Mouse (Mus musculus) liver, postnatal 0 days (tissue): ENCODE measurements around the gene Tmem52b.
A peak's percentile ranks its signal among the peaks of the same experiment; 100 is the strongest.

Experiments
- CTCF ChIP-seq: sonication (generic); IDR thresholded peaks from 2 replicates; pipeline ENCODE4 v1.5.1; 2016; ENCODE audit warnings: antibody characterized with exemption, low read depth
- EP300 ChIP-seq: IDR thresholded peaks from 2 replicates; pipeline ENCODE4 v1.6.1; 2016; ENCODE audit warnings: antibody characterized with exemption, low read depth, mild to moderate bottlenecking

DNA sequence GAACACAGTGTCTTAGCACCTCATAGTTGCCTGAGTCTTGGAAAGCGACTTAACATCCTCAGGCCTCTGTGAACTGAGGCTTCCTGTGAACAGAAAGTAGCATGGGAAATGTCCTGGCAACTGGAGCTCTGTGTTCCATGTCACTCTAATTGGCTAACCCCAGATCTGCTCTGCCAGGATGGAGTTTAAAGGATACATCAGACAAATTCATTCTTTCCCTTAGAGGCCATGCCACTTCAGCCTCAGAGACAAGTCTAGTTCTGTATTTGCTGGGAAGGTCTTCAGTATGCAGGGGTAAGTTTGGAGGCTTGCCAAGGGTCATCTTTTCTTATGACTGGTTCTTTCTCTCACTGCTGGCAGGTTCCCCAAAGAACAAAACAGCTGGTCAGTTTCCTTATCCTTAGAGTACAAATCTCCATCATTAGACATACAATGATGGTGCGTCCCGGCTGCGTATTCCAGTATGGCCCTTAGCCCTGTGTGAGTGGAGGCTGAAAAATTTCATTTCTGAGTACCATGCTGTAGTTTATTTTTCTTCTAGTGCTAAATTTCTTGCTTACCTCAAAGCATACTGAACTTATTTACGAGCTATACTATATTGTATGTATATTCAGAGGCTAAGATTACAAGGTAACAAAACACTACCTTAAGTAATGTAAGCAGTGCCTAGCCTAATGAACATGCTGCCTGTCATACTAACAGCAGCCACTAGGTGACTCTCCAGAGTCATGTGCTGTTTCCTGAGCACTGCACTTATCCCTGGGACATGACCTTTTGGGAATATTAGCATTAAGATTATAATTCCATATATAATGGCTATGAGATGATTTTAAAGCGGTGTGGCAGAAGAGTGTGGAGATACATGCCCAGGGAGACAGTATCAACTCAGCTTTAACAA, 31.6 kb downstream of the Tmem52b start:
- TF ChIP-seq CTCF (peak; percentile 92), EP300 (no peak)
